Mouse (Mus musculus) heart, embryonic 11.5 days (tissue): ENCODE results near the gene T2. TPM values are rescaled to one million over a fixed set of nuclear protein-coding genes. Genes with fewer than 3 reads are reported as not detected.
A peak's percentile ranks its signal among the peaks of the same experiment; 100 is the strongest.

Source experiments
- ATAC-seq: fragments of 200-750 bp; cut with Nextera tagmentation; replicated peaks from 2 replicates; pipeline ENCODE4 v1.8.0; 2017; ENCODE audit warnings: moderate library complexity; ENCODE audit not compliant: insufficient number of reproducible peaks, low FRiP score, low TSS enrichment
- H3K27ac ChIP-seq: fragments of 300-500 bp; sonication (generic); 2 replicates; pipeline ENCODE4 v1.5.1; 2014; ENCODE audit warnings: mild to moderate bottlenecking, low read depth, low read length
- H3K27me3 ChIP-seq: fragments of 300-500 bp; sonication (generic); 2 replicates; pipeline ENCODE4 v1.6.1; 2014; ENCODE audit warnings: mild to moderate bottlenecking, low read length, mixed read lengths; ENCODE audit not compliant: control insufficient read depth, insufficient read depth
- H3K36me3 ChIP-seq: fragments of 300-500 bp; sonication (generic); 2 replicates; pipeline ENCODE4 v1.6.1; 2014; ENCODE audit warnings: mild to moderate bottlenecking, low read length, moderate library complexity, mixed read lengths; ENCODE audit not compliant: control insufficient read depth, insufficient read depth
- H3K4me1 ChIP-seq: fragments of 300-500 bp; sonication (generic); 2 replicates; pipeline ENCODE4 v1.6.1; 2014; ENCODE audit warnings: low read length; ENCODE audit not compliant: control insufficient read depth, insufficient read depth
- H3K4me2 ChIP-seq: fragments of 300-500 bp; sonication (generic); 2 replicates; pipeline ENCODE4 v1.6.1; 2014; ENCODE audit warnings: mild to moderate bottlenecking, moderate library complexity
- H3K4me3 ChIP-seq: fragments of 300-500 bp; sonication (generic); 2 replicates; pipeline ENCODE4 v1.5.1; 2014; ENCODE audit warnings: low read depth, low read length
- H3K9ac ChIP-seq: fragments of 300-500 bp; sonication (generic); 2 replicates; pipeline ENCODE4 v1.6.1; 2014; ENCODE audit warnings: mild to moderate bottlenecking, low read depth, low read length, moderate library complexity
- H3K9me3 ChIP-seq: fragments of 300-500 bp; sonication (generic); replicated peaks from 2 replicates; pipeline ENCODE4 v1.6.1; 2016; ENCODE audit warnings: low read length; ENCODE audit not compliant: control insufficient read depth
- WGBS: fragments of 180-500 bp; shearing (Covaris S2); extraction: QIAGEN DNeasy Blood & Tissue Kit; methylation state at CpG from one replicate; pipeline ENCODE4 v1.1.7; 2014; ENCODE audit not compliant: insufficient replicate concordance; 5-methylcytosine and 5-hydroxymethylcytosine counted together
- polyA plus RNA-seq: library from polyadenylated mRNA; unstranded; fragments of >200 nt; fragmentation: Nextera tagmentation; extraction: Ambion mirVana; gene quantifications from 2 replicates; pipeline ENCODE4 v1.2.1, GENCODE M21; 2014

T2 gene
- polyA plus RNA-seq, 1 experiment from 2014 or later, result 0.73 TPM

DNA sequence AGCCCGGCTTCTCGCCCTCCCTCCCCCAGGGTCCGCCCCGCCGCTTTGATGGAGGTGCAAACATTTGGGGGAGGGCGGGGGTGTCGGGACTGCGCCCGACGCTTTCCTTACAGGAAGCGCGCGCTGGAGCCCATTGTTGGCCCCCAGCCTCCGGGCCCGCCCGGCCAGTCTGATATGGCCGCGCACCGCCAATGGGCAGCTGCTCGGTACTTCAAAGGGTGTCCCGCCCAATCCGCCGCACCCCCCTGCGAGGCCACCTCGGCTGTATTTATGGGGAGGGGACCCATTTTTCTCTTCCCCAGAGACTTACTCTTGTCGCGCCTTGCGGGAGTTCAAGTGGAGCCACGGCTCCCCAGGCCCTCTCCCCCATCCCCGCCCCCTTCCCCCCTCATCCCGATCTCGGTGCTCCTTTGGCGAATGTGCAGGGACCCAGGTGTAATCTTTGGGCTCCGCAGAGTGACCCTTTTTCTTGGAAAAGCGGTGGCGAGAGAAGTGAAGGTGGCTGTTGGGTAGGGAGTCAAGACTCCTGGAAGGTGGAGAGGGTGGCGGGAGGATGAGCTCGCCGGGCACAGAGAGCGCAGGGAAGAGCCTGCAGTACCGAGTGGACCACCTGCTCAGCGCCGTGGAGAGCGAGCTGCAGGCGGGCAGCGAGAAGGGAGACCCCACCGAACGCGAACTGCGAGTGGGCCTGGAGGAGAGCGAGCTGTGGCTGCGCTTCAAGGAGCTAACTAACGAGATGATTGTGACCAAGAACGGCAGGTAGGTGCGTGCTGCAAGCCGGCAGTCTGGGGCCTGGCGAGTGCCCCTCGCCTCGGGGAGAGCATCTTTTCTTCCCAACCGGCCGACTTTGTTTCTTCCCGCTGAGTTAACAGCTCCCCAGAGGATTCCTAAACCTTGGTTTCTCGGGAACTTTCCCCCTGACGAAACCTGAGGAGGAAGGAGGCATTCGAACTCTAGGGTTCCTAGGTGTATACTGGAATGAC lies 78.5 kb downstream of the T2 start, which contains the start of gene T:
Gene T, plus strand, starts transcription at position 446 of the 983 bp plus-strand sequence.
- Histone ChIP-seq H3K4me3 (peak within 1 kb of the TSS; percentile 32), H3K27ac (no peak within 1 kb of the TSS), H3K4me2 (peak within 1 kb of the TSS; percentile 56), H3K4me1 (0 out of 2 replicates have a peak, but pooled peaks cover 9% of the 10 kb centered on the region), H3K9me3 (no peaks in the 10 kb centered on the region), H3K9ac (no peak within 1 kb of the TSS), H3K36me3 (no peaks in the 10 kb centered on the region), H3K27me3 (peaks cover 98% of the 10 kb centered on the region)
- WGBS, result 1% methylated on average over 65 of the region's 65 CpGs
- no peak; the same call in 1 of the 2 replicates for ATAC-seq

DNA sequence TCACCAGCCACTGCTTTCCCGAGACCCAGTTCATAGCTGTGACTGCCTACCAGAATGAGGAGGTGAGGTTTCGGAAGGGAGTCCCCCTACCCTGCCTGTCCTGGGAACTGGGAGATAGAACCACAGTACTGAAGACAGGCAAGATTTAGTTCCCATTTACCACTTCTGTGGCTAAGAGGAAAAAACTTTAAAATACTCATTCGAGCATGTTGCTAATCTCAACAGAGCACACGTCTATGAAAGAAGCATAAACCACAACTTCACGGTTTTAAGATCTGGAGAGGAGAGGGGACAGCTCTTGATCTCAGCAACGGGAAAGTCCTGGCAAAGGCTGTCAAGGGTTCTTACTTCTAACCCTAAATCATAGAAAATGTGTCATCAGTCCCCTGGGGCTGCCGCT lies 80.4 kb downstream of the T2 start:
- no peak overlapping the region for H3K27ac ChIP-seq
- H3K4me2 ChIP-seq, result no peak overlapping the region
- WGBS, result 48% methylated on average over 7 of the region's 7 CpGs

DNA sequence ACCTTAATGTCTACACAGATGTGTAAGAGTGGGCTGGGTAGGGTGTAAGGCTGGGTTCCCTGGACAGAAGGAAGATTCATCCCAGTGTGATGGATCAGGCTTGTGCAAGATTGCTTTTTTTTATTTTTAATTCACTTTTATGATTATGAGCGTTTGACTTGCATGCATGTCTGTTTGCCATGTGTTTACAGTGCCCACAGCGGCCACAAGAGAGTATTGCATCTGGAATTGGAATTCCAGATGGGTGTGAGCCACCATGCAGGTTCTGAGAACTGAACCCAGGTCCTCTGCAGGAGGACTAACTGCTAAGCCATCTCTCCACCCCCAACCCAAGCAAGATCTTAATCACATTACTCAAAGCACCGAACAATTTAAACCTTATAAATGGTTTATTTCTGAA lies 88.3 kb downstream of the T2 start:
- no peak overlapping the region for H3K4me3 ChIP-seq
- WGBS, result 51% methylated on average over 3 of the region's 3 CpGs
- no peak overlapping the region for H3K9ac ChIP-seq
- H3K9me3 ChIP-seq, result no peaks in the 10 kb centered on the region
- no peak overlapping the region for H3K4me2 ChIP-seq
- H3K27ac ChIP-seq, result no peak overlapping the region
- H3K36me3 ChIP-seq, result no peaks in the 10 kb centered on the region
- ATAC-seq, result no peak
- no peaks in the 10 kb centered on the region for H3K4me1 ChIP-seq
- peaks cover 12% of the 10 kb centered on the region for H3K27me3 ChIP-seq

More for the DNA sequence above, 80.4 kb downstream of the T2 start:
- no peak for ATAC-seq
- H3K36me3 ChIP-seq, result no peaks in the 10 kb centered on the region
- H3K9ac ChIP-seq, result no peak overlapping the region
- H3K4me1 ChIP-seq, result 0 out of 2 replicates have a peak, but pooled peaks cover 5% of the 10 kb centered on the region
- peaks cover 84% of the 10 kb centered on the region for H3K27me3 ChIP-seq
- H3K9me3 ChIP-seq, result no peaks in the 10 kb centered on the region
- no peak overlapping the region for H3K4me3 ChIP-seq

DNA sequence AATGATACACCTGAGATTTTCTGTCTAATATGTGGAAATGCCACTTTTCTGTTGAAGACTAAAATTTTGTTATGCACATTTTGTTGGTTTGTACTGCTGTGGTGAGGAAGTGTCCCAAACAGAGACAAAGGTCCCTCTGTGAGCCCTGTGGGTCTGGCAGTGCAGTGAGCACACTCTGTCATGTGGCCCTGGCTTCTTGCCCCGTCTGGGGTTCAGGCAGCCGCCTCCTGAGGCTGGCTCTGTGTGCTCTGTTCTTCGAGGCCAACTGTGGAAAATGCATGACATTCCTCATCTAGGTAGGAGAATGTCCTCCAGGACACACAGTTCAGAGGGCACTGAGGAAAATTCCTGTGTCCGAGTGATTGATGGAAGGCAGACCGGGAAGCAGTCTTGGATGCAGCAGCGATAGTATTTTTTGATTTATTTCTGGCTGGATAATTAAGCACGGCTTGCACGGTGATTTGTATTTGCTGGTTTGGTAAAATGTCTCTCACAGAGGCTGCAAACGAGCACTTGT lies 91.9 kb downstream of the T2 start:
- H3K9me3 ChIP-seq, result no peaks in the 10 kb centered on the region
- no peak for ATAC-seq
- H3K27me3 ChIP-seq, result no peaks in the 10 kb centered on the region
- no peak overlapping the region for H3K27ac ChIP-seq
- WGBS, result 34% methylated on average over 9 of the region's 9 CpGs
- H3K36me3 ChIP-seq, result no peaks in the 10 kb centered on the region
- H3K4me2 ChIP-seq, result no peak overlapping the region
- H3K4me3 ChIP-seq, result no peak overlapping the region
- H3K4me1 ChIP-seq, result no peaks in the 10 kb centered on the region
- H3K9ac ChIP-seq, result no peak overlapping the region

DNA sequence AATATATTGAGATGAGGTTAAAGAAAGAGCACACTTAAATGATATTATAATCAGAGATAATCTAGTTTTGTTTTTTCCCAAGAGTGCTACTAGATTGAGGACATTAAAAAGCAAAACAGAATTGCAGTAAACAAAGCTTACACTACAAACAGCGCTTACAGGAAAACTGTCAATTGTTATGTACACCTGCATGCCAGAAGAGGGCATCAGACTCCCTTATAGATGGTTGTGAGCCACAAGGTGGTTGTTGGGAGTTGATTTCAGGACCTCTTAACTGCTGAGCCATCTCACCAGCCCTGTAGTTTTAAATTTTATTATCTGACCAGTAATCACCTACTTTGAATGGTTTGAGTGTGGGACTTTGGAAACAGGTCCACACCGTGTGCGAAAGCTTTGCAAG lies 92.5 kb downstream of the T2 start:
- 68% methylated on average over 3 of the region's 3 CpGs for WGBS
- Histone ChIP-seq H3K4me1 (no peaks in the 10 kb centered on the region), H3K36me3 (no peaks in the 10 kb centered on the region), H3K9me3 (no peaks in the 10 kb centered on the region), H3K4me3 (no peak overlapping the region), H3K27ac (no peak overlapping the region), H3K27me3 (no peaks in the 10 kb centered on the region), H3K4me2 (no peak overlapping the region), H3K9ac (no peak overlapping the region)
- ATAC-seq, result no peak

DNA sequence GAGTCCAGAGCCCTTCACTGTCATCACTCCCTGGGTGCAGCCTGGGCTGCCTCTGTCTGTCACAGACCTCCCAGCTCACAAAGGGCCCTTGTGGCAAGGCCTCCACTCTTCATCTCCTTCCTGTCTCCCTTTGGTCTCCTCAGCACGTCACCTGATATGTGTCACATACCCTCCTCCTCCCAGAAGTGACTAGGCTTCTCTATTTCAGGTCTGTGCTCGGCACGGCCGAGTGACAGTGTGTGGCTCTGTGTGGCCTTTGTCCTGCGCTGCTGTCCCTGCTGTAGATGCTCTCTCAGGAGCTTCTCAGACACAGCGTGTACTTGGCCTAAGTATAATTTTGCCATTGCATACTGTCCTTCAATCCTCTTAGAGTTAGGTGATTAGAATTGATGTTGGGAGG lies 99.4 kb downstream of the T2 start:
- ATAC-seq, result no peak
- WGBS, result 31% methylated on average over 6 of the region's 6 CpGs

DNA sequence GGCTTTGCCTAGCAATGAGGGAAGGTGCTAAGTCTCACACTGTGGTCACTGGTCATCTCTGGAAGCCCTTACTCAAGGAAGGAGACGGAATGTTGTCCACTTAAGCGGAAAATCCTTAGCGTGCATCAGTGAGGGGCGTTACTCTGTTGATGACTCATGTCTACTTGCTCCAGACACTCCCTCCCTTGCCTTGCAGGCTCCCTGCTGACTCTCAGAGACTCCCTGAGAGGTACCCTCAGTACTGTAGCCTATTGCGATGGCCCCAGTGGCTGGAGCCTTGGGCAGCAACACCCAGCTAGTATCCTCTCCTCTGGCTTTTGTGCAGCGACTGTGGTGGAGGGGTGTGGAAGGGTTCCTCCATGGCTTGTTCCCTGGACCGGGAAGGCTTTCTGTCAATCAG lies 99.8 kb downstream of the T2 start:
- Histone ChIP-seq H3K4me2 (no peak overlapping the region), H3K27ac (no peak overlapping the region), H3K4me3 (no peak overlapping the region), H3K27me3 (peaks cover 6% of the 10 kb centered on the region), H3K4me1 (no peaks in the 10 kb centered on the region), H3K36me3 (no peaks in the 10 kb centered on the region), H3K9ac (no peak overlapping the region), H3K9me3 (no peaks in the 10 kb centered on the region)
- 45% methylated on average over 7 of the region's 7 CpGs for WGBS
- ATAC-seq, result no peak

More for the DNA sequence above, 99.4 kb downstream of the T2 start:
- Histone ChIP-seq H3K4me1 (no peaks in the 10 kb centered on the region), H3K4me2 (no peak overlapping the region), H3K4me3 (no peak overlapping the region), H3K36me3 (no peaks in the 10 kb centered on the region), H3K9me3 (no peaks in the 10 kb centered on the region), H3K9ac (no peak overlapping the region), H3K27ac (no peak overlapping the region), H3K27me3 (peaks cover 2% of the 10 kb centered on the region)

DNA sequence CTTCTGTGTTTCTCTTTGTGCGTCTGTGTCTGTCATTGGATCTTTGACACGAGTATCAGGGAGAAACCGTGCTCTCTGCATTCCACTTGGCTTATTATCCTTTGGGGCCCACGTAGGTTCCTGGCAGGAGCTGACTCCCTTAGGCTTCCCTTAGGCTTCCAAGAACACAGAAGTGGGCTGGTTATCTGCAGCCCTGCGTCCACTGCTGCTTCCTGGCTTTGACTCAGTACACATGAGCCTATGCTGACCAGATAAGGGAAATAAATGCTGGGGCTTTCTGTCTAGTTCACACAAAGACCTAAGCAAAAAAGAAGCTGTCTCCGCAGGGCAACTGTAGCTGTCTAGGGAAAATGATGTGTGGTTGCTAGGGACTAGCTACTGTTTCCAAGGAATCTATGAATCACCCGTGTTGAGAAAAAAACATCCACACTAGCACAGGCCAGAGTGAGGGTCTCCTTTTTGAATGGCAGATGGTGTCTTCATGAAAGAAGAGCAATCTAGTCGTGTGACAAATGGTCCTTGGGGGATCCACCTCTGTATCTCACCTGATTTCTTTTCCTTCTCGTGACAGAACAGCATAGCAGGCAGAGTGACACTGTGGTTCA lies 101.2 kb downstream of the T2 start:
- Histone ChIP-seq H3K4me1 (no peaks in the 10 kb centered on the region), H3K4me2 (no peak overlapping the region), H3K9ac (no peak overlapping the region), H3K9me3 (no peaks in the 10 kb centered on the region), H3K27ac (no peak overlapping the region), H3K36me3 (no peaks in the 10 kb centered on the region), H3K4me3 (no peak overlapping the region), H3K27me3 (peaks cover 9% of the 10 kb centered on the region)
- 27% methylated on average over 9 of the region's 9 CpGs for whole genome bisulfite sequencing
- ATAC-seq, result no peak
